Mouse (Mus musculus) CH12.LX (cell line): ENCODE measurements at regions not wholly inside any gene's neighbourhood (a gene's known extent, or its start where the extent isn't known, plus 50 kb on each side); places are given as distances from the start of the nearest gene placed in this dataset.

Source experiments
- DNase-seq: peaks from one replicate; pipeline ENCODE4 v3.0.0-alpha.2; 2013; ENCODE audit errors: extremely low read depth
- H3K27ac ChIP-seq: 2 replicates; pipeline ENCODE4 v1.5.1; 2012; ENCODE audit warnings: low read depth, mild to moderate bottlenecking, control low read depth, moderate library complexity; ENCODE audit not compliant: insufficient read depth
- H3K27me3 ChIP-seq: replicated peaks from 2 replicates; pipeline ENCODE3; 2012; ENCODE audit warnings: inconsistent platforms
- H3K36me3 ChIP-seq, 2 experiments: replicated peaks in 1 of 2; 2 replicates each; pipeline versions ENCODE3 to v1.6.1; 2012; ENCODE audit warnings: inconsistent platforms in 1 of 2, low read length in 1 of 2, mild to moderate bottlenecking in 1 of 2, mixed read lengths in 1 of 2, moderate library complexity in 1 of 2; ENCODE audit not compliant: control insufficient read depth in 1 of 2, insufficient read depth in 1 of 2
- H3K4me1 ChIP-seq, 2 experiments: 2 replicates each; pipeline ENCODE4 v1.6.1; 2012; ENCODE audit warnings: inconsistent platforms in 1 of 2, moderate library complexity in 1 of 2; ENCODE audit not compliant: insufficient read depth in 2 of 2, control insufficient read depth in 1 of 2
- H3K4me2 ChIP-seq: 2 replicates; pipeline ENCODE4 v1.6.1; 2012; ENCODE audit warnings: low read depth, mild to moderate bottlenecking, control low read depth; ENCODE audit not compliant: poor library complexity, insufficient read depth, severe bottlenecking
- H3K4me3 ChIP-seq, 3 experiments: fragments of 150-350 bp in 1 of 3; sonication (generic) in 1 of 3; replicated peaks in 1 of 3; 2 replicates each; pipeline versions ENCODE3 to v1.5.1; 2011 to 2012; ENCODE audit warnings: low read depth in 2 of 3, low read length in 2 of 3, mild to moderate bottlenecking in 2 of 3, moderate library complexity in 2 of 3, control low read depth in 1 of 3, improper control_type of control experiment in 1 of 3, inconsistent platforms in 1 of 3, mixed read lengths in 1 of 3; ENCODE audit not compliant: poor library complexity in 1 of 3
- H3K79me2 ChIP-seq: replicated peaks from 2 replicates; pipeline ENCODE4 v1.6.1; 2012; ENCODE audit warnings: mild to moderate bottlenecking, moderate library complexity; ENCODE audit not compliant: control insufficient read depth, poor library complexity, insufficient read depth, severe bottlenecking; ENCODE audit errors: extremely low read depth
- H3K9ac ChIP-seq: 2 replicates; pipeline ENCODE4 v1.6.1; 2012; ENCODE audit warnings: low read depth, mild to moderate bottlenecking, control low read depth, moderate library complexity; ENCODE audit not compliant: insufficient read depth
- H3K9me3 ChIP-seq: replicated peaks from 2 replicates; pipeline ENCODE3; 2012; ENCODE audit warnings: low read length, inconsistent platforms, mixed read lengths
- CHD1 ChIP-seq: IDR thresholded peaks from 2 replicates; pipeline ENCODE4 v1.6.1; 2012; ENCODE audit warnings: low read depth, low read length, improper control_type of control experiment, inconsistent platforms
- ELF1 ChIP-seq: IDR thresholded peaks from 2 replicates; pipeline ENCODE4 v1.6.1; 2014; ENCODE audit warnings: low read depth, mild to moderate bottlenecking, inconsistent platforms, low read length, improper control_type of control experiment
- HCFC1 ChIP-seq: IDR thresholded peaks from 2 replicates; pipeline ENCODE4 v1.6.1; 2012; ENCODE audit warnings: low read depth, mild to moderate bottlenecking, inconsistent platforms, low read length, improper control_type of control experiment
- IRF4 ChIP-seq: IDR thresholded peaks from 2 replicates; pipeline ENCODE4 v1.6.1; 2014; ENCODE audit warnings: low read depth, mild to moderate bottlenecking, inconsistent platforms, low read length, improper control_type of control experiment
- JUN ChIP-seq: IDR thresholded peaks from 2 replicates; pipeline ENCODE4 v1.6.1; 2011; ENCODE audit warnings: low read depth, mild to moderate bottlenecking, low read length, improper control_type of control experiment, moderate library complexity; ENCODE audit not compliant: insufficient read depth
- JUND ChIP-seq: conservative IDR thresholded peaks from 2 replicates; pipeline ENCODE4 v1.6.1; 2011; ENCODE audit warnings: low read depth, low read length, improper control_type of control experiment
- KAT2A ChIP-seq: IDR thresholded peaks from 2 replicates; pipeline ENCODE4 v1.6.1; 2012; ENCODE audit warnings: low read length, improper control_type of control experiment, inconsistent platforms; ENCODE audit not compliant: insufficient replicate concordance
- MAX ChIP-seq: IDR thresholded peaks from 2 replicates; pipeline ENCODE4 v1.6.1; 2011; ENCODE audit warnings: low read length, improper control_type of control experiment
- MEF2A ChIP-seq: IDR thresholded peaks from 2 replicates; pipeline ENCODE4 v1.6.1; 2014; ENCODE audit warnings: low read depth, mild to moderate bottlenecking, inconsistent platforms, low read length, improper control_type of control experiment, borderline replicate concordance
- MYC ChIP-seq: IDR thresholded peaks from 2 replicates; pipeline ENCODE4 v1.6.1; 2011; ENCODE audit warnings: low read depth, mild to moderate bottlenecking, improper control_type of control experiment, low read length
- NELFE ChIP-seq: IDR thresholded peaks from 2 replicates; pipeline ENCODE4 v1.6.1; 2011; ENCODE audit warnings: low read depth, low read length, improper control_type of control experiment
- POLR2AphosphoS2 ChIP-seq: IDR thresholded peaks from 2 replicates; pipeline ENCODE4 v1.6.1; 2011; ENCODE audit warnings: low read depth, low read length, improper control_type of control experiment
- RCOR1 ChIP-seq: conservative IDR thresholded peaks from 2 replicates; pipeline ENCODE4 v1.6.1; 2012; ENCODE audit warnings: low read depth, mild to moderate bottlenecking, inconsistent platforms, low read length, improper control_type of control experiment
- TCF12 ChIP-seq: IDR thresholded peaks from 2 replicates; pipeline ENCODE4 v1.6.1; 2014; ENCODE audit warnings: low read depth, mild to moderate bottlenecking, inconsistent platforms, low read length, improper control_type of control experiment
- UBTF ChIP-seq: IDR thresholded peaks from 2 replicates; pipeline ENCODE4 v1.6.1; 2012; ENCODE audit warnings: low read depth, mild to moderate bottlenecking, inconsistent platforms, low read length, improper control_type of control experiment, moderate library complexity
- ZKSCAN1 ChIP-seq: IDR thresholded peaks from 2 replicates; pipeline ENCODE4 v1.6.1; 2012; ENCODE audit warnings: low read depth, inconsistent platforms, low read length, improper control_type of control experiment, borderline replicate concordance
- dilution Hi-C: fragments of 300-500 bp; cut with MboI; formaldehyde crosslinking; loops from 2 replicates; pipeline ENCODE4 v1.14.3; 2020; ENCODE audit warnings: low sequenced_read_pairs; ENCODE audit not compliant: extremely low pct_unique_long_range_greater_than_20kb, extremely low pct_ligation_motif_present
- in situ Hi-C: fragments of 300-500 bp; cut with MboI; formaldehyde crosslinking; loops from 3 replicates; pipeline ENCODE4 v1.14.3; 2019; ENCODE audit warnings: low sequenced_read_pairs, low pct_ligation_motif_present, low pct_unique_long_range_greater_than_20kb, mixed read lengths

DNA sequence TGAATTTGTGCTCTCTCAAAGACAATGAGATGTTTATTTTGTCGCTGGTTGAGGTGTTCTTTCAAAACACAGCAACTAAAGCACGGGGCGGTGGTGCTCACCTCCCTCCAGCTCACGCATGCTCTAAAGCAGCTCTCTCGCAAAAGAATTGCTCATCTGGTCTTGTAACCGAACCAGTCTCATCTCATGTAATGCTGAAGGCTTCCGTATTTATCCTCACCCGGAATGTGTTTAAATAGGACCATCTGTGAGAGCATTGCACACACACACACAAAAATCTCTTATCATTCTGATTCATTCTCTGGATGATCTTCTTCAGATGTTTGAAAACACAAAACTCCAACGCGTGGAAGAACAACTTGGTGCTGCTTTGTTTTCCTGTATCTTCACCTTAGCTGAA lies 138.4 kb downstream of the Irs2 start:
- Histone ChIP-seq H3K27ac (no peak overlapping the region), H3K9ac (no peak overlapping the region), H3K79me2 (no peaks in the 10 kb centered on the region), H3K4me2 (no peak overlapping the region), H3K9me3 (no peaks in the 10 kb centered on the region), H3K4me1 (peaks cover 0 to 9% of the 10 kb centered on the region in 2 experiments; a peak in 2 of 4 replicates), H3K27me3 (no peaks in the 10 kb centered on the region), H3K36me3 (no peaks in the 10 kb centered on the region), H3K4me3 (no peak overlapping the region)
- DNase-seq: no peak
- TF ChIP-seq MYC: no peak
- no peak for TF ChIP-seq KAT2A
- no peak for TF ChIP-seq JUN
- dilution Hi-C loops (no loop called here), in situ Hi-C loops (no loop called here)

DNA sequence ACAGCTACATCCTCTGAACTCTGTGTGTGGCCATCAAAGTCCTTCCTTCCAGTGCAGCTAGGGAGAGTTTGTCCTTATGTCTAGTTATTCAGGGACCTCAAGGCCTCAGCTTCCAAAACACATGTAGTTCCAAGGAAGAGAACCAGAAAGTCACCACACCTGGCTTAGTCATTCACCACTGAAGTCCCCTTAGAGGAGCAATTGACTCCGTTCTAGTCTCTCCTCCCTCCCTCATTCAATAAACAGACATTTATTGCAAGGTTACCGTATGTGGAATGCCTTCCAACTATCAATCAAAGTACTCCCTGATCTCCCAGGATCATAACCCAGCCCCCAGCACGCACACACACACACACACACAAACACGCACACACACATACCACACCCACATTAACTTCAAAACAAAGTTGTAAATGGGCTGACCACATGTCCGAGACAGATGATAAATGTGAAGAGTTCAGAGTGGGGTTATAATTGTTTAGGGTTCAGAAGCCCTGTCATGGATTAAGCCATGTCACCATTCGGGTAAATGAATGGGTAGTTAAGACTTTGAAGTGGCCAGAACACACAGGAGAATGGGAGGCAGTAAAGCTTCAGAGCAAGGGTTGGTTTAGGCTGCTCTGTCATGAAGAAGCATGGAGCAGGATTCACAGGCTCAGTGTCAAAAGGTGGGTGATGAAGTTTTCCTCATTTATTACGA lies 141.4 kb downstream of the Irs2 start:
- peaks cover 0 to 3% of the 10 kb centered on the region in 2 experiments; a peak in 1 of 4 replicates for H3K4me1 ChIP-seq
- H3K9ac ChIP-seq: no peak overlapping the region
- no peak overlapping the region for H3K4me2 ChIP-seq
- no peak overlapping the region for H3K4me3 ChIP-seq
- DNase-seq: no peak
- TF ChIP-seq KAT2A: no peak
- no peak for TF ChIP-seq MEF2A
- TF ChIP-seq MAX: no peak
- no peak for TF ChIP-seq IRF4
- TF ChIP-seq JUND: no peak
- TF ChIP-seq RCOR1: no peak
- TF ChIP-seq POLR2AphosphoS2: no peak
- TF ChIP-seq HCFC1: no peak
- TF ChIP-seq ELF1: no peak
- no peak for TF ChIP-seq UBTF
- no peak for TF ChIP-seq JUN
- no peak for TF ChIP-seq TCF12
- TF ChIP-seq CHD1: no peak
- TF ChIP-seq ZKSCAN1: no peak
- no peak for TF ChIP-seq NELFE
- TF ChIP-seq, all 38 proteins: peak for 0
- Histone ChIP-seq H3K27ac (no peak overlapping the region), H3K27me3 (no peaks in the 10 kb centered on the region), H3K79me2 (no peaks in the 10 kb centered on the region), H3K9me3 (no peaks in the 10 kb centered on the region), H3K36me3 (no peaks in the 10 kb centered on the region)
- dilution Hi-C loops: no loop called here
- in situ Hi-C loops: no loop called here
